In the genomic region with DNA sequence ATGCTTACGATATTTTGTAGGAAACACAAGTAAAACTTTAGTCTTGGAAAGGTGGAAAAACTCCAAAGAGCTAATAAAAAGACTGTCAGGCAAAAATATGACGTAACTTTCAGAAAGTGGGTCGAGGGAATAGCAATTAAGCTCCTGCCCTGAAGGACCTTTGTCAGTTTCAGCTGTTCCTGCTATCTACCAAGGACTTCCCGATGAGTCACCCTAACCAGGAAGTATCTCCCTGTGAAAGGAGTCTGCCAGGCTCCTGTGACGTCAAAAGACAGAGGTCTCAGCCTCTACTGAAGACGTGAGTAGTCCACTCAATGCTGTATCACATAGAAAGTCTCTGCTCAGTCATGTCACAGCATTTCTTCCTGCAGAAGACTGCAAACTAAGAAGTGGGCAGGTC, we compare ENCODE assay signal across 12 mouse cellular contexts. TPM values are rescaled to one million over a fixed set of nuclear protein-coding genes. Genes with fewer than 3 reads are reported as not detected.
DNase-seq lines count a peak whose midpoint lies in the region; ATAC-seq and TF ChIP-seq lines count a peak whose summit lies in the region.
"Had no signal": no experiment of that assay in that cellular context is flagged by ENCODE, and none has a peak within 500 bp of the region (broad histone marks: within the 10 kb centered on the region; RNA-seq: fewer than 3 reads in every experiment).

No protein-coding gene starts in this region.

- no peak overlapping the region for H3K4me2 ChIP-seq in lung, postnatal 0 days (replicated peaks; ENCODE audit: low read depth, low read length)
- H3K4me2 ChIP-seq in intestine, embryonic 14.5 days (ENCODE audit: low read length), result no peak overlapping the region
- H3K4me2 ChIP-seq in midbrain, embryonic 13.5 days (replicated peaks), result no peak overlapping the region
- H3K4me2 ChIP-seq: limb, embryonic 15.5 days; neural tube, embryonic 13.5 days had no signal

- WGBS in lung, postnatal 0 days, result 45% methylated on average over 6 of the region's 6 CpGs
- 30% methylated on average over 6 of the region's 6 CpGs for WGBS in lung, adult 2 months
- WGBS in intestine, embryonic 14.5 days, result 59% methylated on average over 6 of the region's 6 CpGs
- WGBS in small intestine, adult 2 months, result 17% methylated on average over 6 of the region's 6 CpGs
- WGBS in midbrain, embryonic 13.5 days, result 78% methylated on average over 6 of the region's 6 CpGs

- no peaks in the 10 kb centered on the region for H3K36me3 ChIP-seq in lung, postnatal 0 days (ENCODE audit: insufficient read depth, low read length)
- no peaks in the 10 kb centered on the region for H3K36me3 ChIP-seq in intestine, embryonic 14.5 days (ENCODE audit: control insufficient read depth, insufficient read depth, low read length)
- H3K36me3 ChIP-seq in small intestine, adult 2 months (ENCODE audit: control insufficient read depth, insufficient read depth, low read length), result peaks cover 20% of the 10 kb centered on the region
- no peaks in the 10 kb centered on the region for H3K36me3 ChIP-seq in midbrain, embryonic 13.5 days
- H3K36me3 ChIP-seq: limb, embryonic 15.5 days; neural tube, embryonic 13.5 days had no signal

- no peaks in the 10 kb centered on the region for H3K27me3 ChIP-seq in lung, postnatal 0 days (replicated peaks; ENCODE audit: insufficient read depth, low read length)
- H3K27me3 ChIP-seq in intestine, embryonic 14.5 days (replicated peaks; ENCODE audit: control insufficient read depth, insufficient read depth, low read length), result no peaks in the 10 kb centered on the region
- H3K27me3 ChIP-seq in small intestine, adult 2 months (ENCODE audit: control insufficient read depth, insufficient read depth, low read length), result no peaks in the 10 kb centered on the region
- H3K27me3 ChIP-seq in midbrain, embryonic 13.5 days, result no peaks in the 10 kb centered on the region
- H3K27me3 ChIP-seq: limb, embryonic 15.5 days; neural tube, embryonic 13.5 days had no signal

- H3K9me3 ChIP-seq in lung, postnatal 0 days (ENCODE audit: low read length), result no peaks in the 10 kb centered on the region
- H3K9me3 ChIP-seq in intestine, embryonic 14.5 days (ENCODE audit: control insufficient read depth, low read length), result no peaks in the 10 kb centered on the region
- H3K9me3 ChIP-seq in midbrain, embryonic 13.5 days, result no peaks in the 10 kb centered on the region
- H3K9me3 ChIP-seq: limb, embryonic 15.5 days; neural tube, embryonic 13.5 days had no signal

- no peak for TF ChIP-seq CTCF in lung, postnatal 0 days (IDR thresholded peaks at IDR 0.05)
- no peak for TF ChIP-seq CTCF in lung, adult 2 months (IDR thresholded peaks at IDR 0.05; ENCODE audit: insufficient read depth, low read length)
- TF ChIP-seq CTCF in small intestine, adult 2 months (IDR thresholded peaks at IDR 0.05; ENCODE audit: extremely low read depth, insufficient read length, insufficient replicate concordance, low read depth, low read length), result no peak

- peak; percentile 50 for TF ChIP-seq EP300 in lung, postnatal 0 days (IDR thresholded peaks at IDR 0.05)

- TF ChIP-seq POLR2A in lung, adult 2 months (IDR thresholded peaks at IDR 0.05; ENCODE audit: borderline replicate concordance, extremely low read depth, low read depth, low read length), result no peak
- no peak for TF ChIP-seq POLR2A in small intestine, adult 2 months (IDR thresholded peaks at IDR 0.05; ENCODE audit: low read depth, low read length)

- intact Hi-C loops in left cerebral cortex, postnatal 14 days (cut with DNase I), result no loop called here

- no peak overlapping the region for H3K9ac ChIP-seq in lung, postnatal 0 days (replicated peaks; ENCODE audit: low read depth)
- no peak overlapping the region for H3K9ac ChIP-seq in intestine, embryonic 14.5 days (ENCODE audit: low read length)
- H3K9ac ChIP-seq in midbrain, embryonic 13.5 days (replicated peaks), result no peak overlapping the region
- H3K9ac ChIP-seq: limb, embryonic 15.5 days; neural tube, embryonic 13.5 days had no signal

- ATAC-seq in cerebellum, adult (ENCODE audit: insufficient number of reproducible peaks, low FRiP score, low TSS enrichment), result no peak
- peak; percentile 65 for ATAC-seq in lung, postnatal 0 days
- ATAC-seq in intestine, embryonic 14.5 days (replicated peaks; ENCODE audit: low FRiP score, low TSS enrichment, low read depth), result peak; percentile 50; the same call in 1 of the 2 replicates
- ATAC-seq in midbrain, embryonic 13.5 days, result no peak

- no peak overlapping the region for H3K4me3 ChIP-seq in lung, postnatal 0 days (ENCODE audit: low read depth, low read length)
- H3K4me3 ChIP-seq in lung, adult 2 months (replicated peaks; ENCODE audit: extremely low read depth, low read depth, low read length), result no peak overlapping the region
- H3K4me3 ChIP-seq in intestine, embryonic 14.5 days (ENCODE audit: low read depth, low read length), result no peak overlapping the region
- H3K4me3 ChIP-seq in small intestine, adult 2 months (ENCODE audit: low read depth, low read length), result no peak overlapping the region
- H3K4me3 ChIP-seq in midbrain, embryonic 13.5 days (replicated peaks), result no peak overlapping the region
- H3K4me3 ChIP-seq: limb, embryonic 15.5 days; neural tube, embryonic 13.5 days had no signal

- no peak overlapping the region for H3K27ac ChIP-seq in lung, postnatal 0 days (ENCODE audit: low read length)
- no peak overlapping the region for H3K27ac ChIP-seq in intestine, embryonic 14.5 days (ENCODE audit: low read depth)
- H3K27ac ChIP-seq in small intestine, adult 2 months (ENCODE audit: insufficient read depth, low read depth, low read length), result peak overlapping the region; percentile 70
- no peak overlapping the region for H3K27ac ChIP-seq in midbrain, embryonic 13.5 days
- H3K27ac ChIP-seq: limb, embryonic 15.5 days; neural tube, embryonic 13.5 days had no signal

- H3K4me1 ChIP-seq in lung, postnatal 0 days (ENCODE audit: insufficient read depth, low read depth, low read length), result no peaks in the 10 kb centered on the region
- H3K4me1 ChIP-seq in lung, adult 2 months (ENCODE audit: control insufficient read depth, insufficient read depth, low read length), result no peaks in the 10 kb centered on the region
- H3K4me1 ChIP-seq in intestine, embryonic 14.5 days (replicated peaks; ENCODE audit: control insufficient read depth, insufficient read depth, low read length), result no peaks in the 10 kb centered on the region
- H3K4me1 ChIP-seq in small intestine, adult 2 months (ENCODE audit: control insufficient read depth, insufficient read depth, insufficient read length, low read length), result peaks cover 15% of the 10 kb centered on the region; the same call in 1 of the 2 replicates
- no peaks in the 10 kb centered on the region for H3K4me1 ChIP-seq in midbrain, embryonic 13.5 days (replicated peaks)
- H3K4me1 ChIP-seq: neural tube, embryonic 13.5 days had no signal

- DNase-seq in cerebellum, adult 9-11 months, result peak; percentile 26
- peak; percentile 55 for DNase-seq in lung, postnatal 0 days (ENCODE audit: low spot score)
- DNase-seq in lung, adult 2 months, result no peak
- no peak for DNase-seq in intestine, embryonic 14.5 days (ENCODE audit: low spot score)
- no peak for DNase-seq in left cerebral cortex, postnatal 14 days (ENCODE audit: low spot score in 2 of 2)

RNA-seq across cellular contexts. Expression of a gene that starts 9.5 kb away (rescaled TPM):
- polyA plus RNA-seq in lung, postnatal 0 days (2015; fragmentation: Nextera tagmentation; extraction: Ambion mirVana), result 0.30 and 0.31 TPM in 2 replicates
- polyA plus RNA-seq in lung, adult 2 months (2012; rRNA removed), result 0.05 and 0.17 TPM in 2 replicates
- 1.9 and 2.7 TPM in 2 replicates for polyA plus RNA-seq in intestine, embryonic 14.5 days (2014; fragmentation: Nextera tagmentation; extraction: Ambion mirVana)
- 1.3 and 2.1 TPM in 2 replicates for polyA plus RNA-seq in small intestine, adult 2 months (2012; rRNA removed)
- polyA plus RNA-seq in midbrain, embryonic 13.5 days (2015; fragmentation: Nextera tagmentation; extraction: Ambion mirVana), result 0.09 TPM in 1 of 2 replicates, not detected in the other
- under 1 TPM; 0.15 to 0.21 TPM for total RNA-seq in left cerebral cortex, postnatal 14 days (2021)
- polyA plus RNA-seq: embryonic facial prominence, embryonic 14.5 days; neural tube, embryonic 13.5 days had no signal

RNA-seq across cellular contexts. Expression of a gene that starts 34.2 kb away (rescaled TPM):
- 0.10 and 0.26 TPM in 2 replicates for polyA plus RNA-seq in lung, postnatal 0 days (2015; fragmentation: Nextera tagmentation; extraction: Ambion mirVana)
- 0.30 and 0.41 TPM in 2 replicates for polyA plus RNA-seq in lung, adult 2 months (2012; rRNA removed)
- polyA plus RNA-seq in intestine, embryonic 14.5 days (2014; fragmentation: Nextera tagmentation; extraction: Ambion mirVana), result 0.09 TPM in 2 replicates
- polyA plus RNA-seq in small intestine, adult 2 months (2012; rRNA removed), result 0.06 and 0.11 TPM in 2 replicates
- polyA plus RNA-seq in midbrain, embryonic 13.5 days (2015; fragmentation: Nextera tagmentation; extraction: Ambion mirVana), result not detected in 2 replicates
- total RNA-seq in left cerebral cortex, postnatal 14 days (2021), result not detected
- total RNA-seq: layer of hippocampus, adult 18-20 months had no signal

RNA-seq across cellular contexts. Expression of a gene that starts 49.1 kb away (rescaled TPM):
- 0.10 and 0.13 TPM in 2 replicates for polyA plus RNA-seq in lung, postnatal 0 days (2015; fragmentation: Nextera tagmentation; extraction: Ambion mirVana)
- polyA plus RNA-seq in lung, adult 2 months (2012; rRNA removed), result 0.06 TPM in 1 of 2 replicates, not detected in the other
- polyA plus RNA-seq in intestine, embryonic 14.5 days (2014; fragmentation: Nextera tagmentation; extraction: Ambion mirVana), result 0.26 and 0.30 TPM in 2 replicates
- 0.10 and 0.20 TPM in 2 replicates for polyA plus RNA-seq in small intestine, adult 2 months (2012; rRNA removed)
- 0.32 and 0.63 TPM in 2 replicates for polyA plus RNA-seq in midbrain, embryonic 13.5 days (2015; fragmentation: Nextera tagmentation; extraction: Ambion mirVana)
- 1 to 10 TPM; 5.2 to 8.5 TPM for total RNA-seq in left cerebral cortex, postnatal 14 days (2021)
- polyA plus RNA-seq: embryonic facial prominence, embryonic 14.5 days had no signal

Comparison
In these comparisons a context has a peak if more than half of its experiments do, and no peak if none do; other contexts are left out.
1. DNase-seq: peak in cerebellum, adult 9-11 months (single experiment) and lung, postnatal 0 days (single experiment); none in lung, adult 2 months (single experiment), intestine, embryonic 14.5 days (single experiment) and left cerebral cortex, postnatal 14 days (0 of 2).
2. ATAC-seq: peak in lung, postnatal 0 days (single experiment) and intestine, embryonic 14.5 days (single experiment); none in cerebellum, adult (single experiment) and midbrain, embryonic 13.5 days (single experiment).